Mouse (Mus musculus): Measurements from ENCODE around the gene Nid1.
"Not testable (repeated sequence)": the region's sequence is repeated elsewhere in the genome, so short reads cannot be mapped to it uniquely, and the experiment has no call there.

Gene Nid1

GRCm38 (mm10) chr13:13492151-13492550 is 54.8 kb downstream of the Nid1 start:
- no peak for DNase-seq (ENCODE audit: low spot score)

DNA sequence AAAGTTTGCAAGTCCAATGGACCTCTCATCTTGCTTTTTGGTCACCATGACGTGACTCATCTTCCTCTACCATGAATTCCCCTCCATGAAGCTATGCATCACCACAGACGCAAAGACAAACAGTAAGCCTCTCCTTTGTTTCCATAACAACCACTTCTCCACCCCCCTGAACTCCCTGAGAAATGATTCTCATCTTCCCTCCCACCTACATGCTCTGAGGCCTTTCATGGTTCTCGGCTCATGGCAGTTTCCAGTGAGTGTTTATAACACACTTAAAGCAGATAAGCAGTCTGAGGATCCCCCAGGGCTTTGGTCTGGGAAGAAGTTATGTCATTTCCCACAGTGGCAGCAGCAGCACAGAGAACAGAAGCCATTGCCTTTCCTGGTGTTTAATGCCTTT is 56.2 kb downstream of the Nid1 start:
- DNase-seq (ENCODE audit: low spot score), result no peak

DNA sequence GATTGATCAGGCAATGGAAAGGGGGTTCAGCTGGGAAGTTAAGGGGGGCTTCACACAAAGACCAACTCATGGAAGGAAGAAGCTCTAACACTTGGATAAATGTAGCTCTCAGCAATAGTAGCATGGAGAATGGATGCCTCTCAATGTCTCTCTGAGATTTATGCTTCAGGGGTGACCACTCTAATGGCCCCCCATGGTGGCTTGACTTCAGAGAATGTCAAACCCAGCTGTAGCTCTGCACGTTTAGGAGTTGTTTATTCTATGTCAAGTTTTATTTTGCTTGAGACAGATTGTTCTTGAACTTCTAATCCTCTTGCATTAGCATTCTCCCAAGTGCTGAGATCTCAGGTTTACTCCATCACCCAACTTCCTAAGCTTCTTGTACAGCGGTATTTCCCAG is 60.7 kb downstream of the Nid1 start:
- no peak for DNase-seq (ENCODE audit: low spot score)

DNA sequence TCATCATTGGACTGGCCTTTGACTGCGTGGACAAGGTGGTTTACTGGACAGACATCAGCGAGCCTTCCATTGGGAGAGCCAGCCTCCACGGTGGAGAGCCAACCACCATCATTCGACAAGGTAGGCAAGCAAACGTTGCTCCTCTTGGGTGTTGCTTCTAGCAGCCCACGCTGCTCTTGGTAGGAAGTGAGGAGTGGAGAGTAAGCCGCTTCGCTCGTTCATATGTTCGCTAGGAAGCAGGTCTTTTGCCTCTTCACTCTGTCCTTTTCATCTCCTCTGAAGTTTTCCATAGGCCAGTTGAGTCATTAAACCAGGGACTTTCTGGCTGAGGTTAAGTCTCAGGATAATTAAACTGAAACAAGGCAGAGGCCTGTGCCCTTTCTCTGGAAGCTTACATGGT is 65.1 kb downstream of the Nid1 start:
- no peak for DNase-seq (ENCODE audit: low spot score)

GRCm38 (mm10) chr13:13503695-13504386 is 66.5 kb downstream of the Nid1 start:
- DNase-seq (ENCODE audit: low spot score), result no peak

GRCm38 (mm10) chr13:13505063-13505462 is 67.7 kb downstream of the Nid1 start:
- DNase-seq (ENCODE audit: low spot score), result no peak

DNA sequence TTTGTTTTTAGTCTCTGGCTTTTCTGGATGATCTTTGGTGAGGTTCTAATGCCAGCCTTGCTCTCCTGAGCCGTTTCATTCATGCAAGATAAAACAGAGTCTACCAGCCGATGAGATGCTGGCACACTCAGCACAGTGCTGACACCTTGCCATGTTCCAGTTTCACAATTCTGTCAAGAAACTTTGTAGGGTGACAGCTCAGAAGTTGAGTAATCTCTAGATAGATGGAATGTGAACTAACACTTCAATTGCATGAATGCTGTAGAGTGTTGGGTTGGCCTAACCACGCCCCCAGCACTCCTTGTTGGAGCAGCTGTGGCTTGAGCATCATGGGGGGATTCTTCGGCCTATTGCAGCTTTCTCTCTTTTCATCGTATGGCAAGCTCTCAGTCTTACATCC is 69.2 kb downstream of the Nid1 start:
- DNase-seq (ENCODE audit: low spot score), result no peak

DNA sequence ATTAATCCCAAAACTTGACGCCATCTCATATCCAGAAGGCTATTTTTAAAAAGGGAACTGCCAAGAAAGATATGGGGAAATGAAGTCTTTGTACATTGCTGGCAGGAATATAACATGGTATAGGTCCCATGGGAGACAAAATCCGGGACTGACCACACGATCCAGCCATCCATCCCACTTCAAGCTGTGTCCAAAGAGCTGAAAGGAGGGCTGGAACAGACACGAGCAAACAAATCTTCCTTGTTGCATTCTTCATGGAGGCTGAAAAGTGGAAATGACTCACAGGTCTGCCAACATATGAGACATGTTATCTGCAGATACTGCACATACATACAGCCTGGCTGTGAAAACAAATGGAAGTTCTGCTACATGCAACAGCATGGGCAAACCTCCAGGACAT is 77.5 kb downstream of the Nid1 start:
- no peak for DNase-seq (ENCODE audit: low spot score)

GRCm38 (mm10) chr13:13516376-13517225 is 79.2 kb downstream of the Nid1 start:
- DNase-seq (ENCODE audit: low spot score), result peak; percentile 30

GRCm38 (mm10) chr13:13518114-13518513 is 80.8 kb downstream of the Nid1 start:
- DNase-seq (ENCODE audit: low spot score), result no peak

- DNase-seq (ENCODE audit: low spot score), result no peak
Measured at GRCm38 (mm10) chr13:13520436-13520835, 83.1 kb downstream of the Nid1 start.

- DNase-seq (ENCODE audit: low spot score), result no peak
Measured at GRCm38 (mm10) chr13:13523625-13524584, 86.6 kb downstream of the Nid1 start.

DNA sequence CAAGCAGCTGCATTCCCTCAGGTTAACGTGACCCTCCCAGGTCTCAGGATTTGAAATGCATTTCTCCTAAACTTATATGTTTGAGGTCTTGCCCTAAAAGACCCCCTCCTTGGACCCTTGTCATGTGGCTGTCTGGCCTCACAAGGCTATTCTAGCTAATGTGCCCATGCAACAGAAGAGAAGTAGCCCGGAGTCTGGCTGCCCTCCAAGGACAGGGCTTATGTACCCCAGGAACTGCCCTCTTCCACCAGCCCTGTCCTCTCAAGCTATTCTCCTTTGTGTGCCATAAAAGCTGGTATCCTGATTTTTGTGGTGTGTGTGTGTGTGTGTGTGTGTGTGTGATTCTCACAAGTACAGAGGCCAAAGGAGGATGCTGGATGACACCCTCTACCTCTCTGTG is 87.9 kb downstream of the Nid1 start:
- DNase-seq (ENCODE audit: low spot score), result no peak

DNA sequence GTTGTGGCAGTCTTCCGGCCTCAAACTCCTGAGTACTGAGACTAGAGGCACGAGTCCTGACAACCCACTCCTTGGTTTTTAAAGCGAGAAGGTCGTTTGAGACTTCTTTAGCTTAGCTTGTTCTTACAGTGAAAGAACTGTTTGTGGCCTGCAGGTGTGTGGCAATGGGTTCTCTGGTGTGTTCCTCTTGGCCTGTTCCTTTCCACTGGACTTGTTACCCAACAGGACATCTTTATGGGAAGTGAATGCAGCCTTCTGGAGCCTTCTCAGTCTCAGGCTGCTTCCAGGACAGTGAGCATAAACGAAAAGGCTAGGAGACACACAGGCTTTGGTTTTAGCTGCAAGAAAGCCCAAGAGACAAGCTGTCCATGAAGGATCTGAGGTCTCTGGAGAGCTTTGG is 88.5 kb downstream of the Nid1 start:
- no peak for DNase-seq (ENCODE audit: low spot score)

GRCm38 (mm10) chr13:13529115-13529542 is 91.8 kb downstream of the Nid1 start:
- DNase-seq (ENCODE audit: low spot score), result no peak

DNA sequence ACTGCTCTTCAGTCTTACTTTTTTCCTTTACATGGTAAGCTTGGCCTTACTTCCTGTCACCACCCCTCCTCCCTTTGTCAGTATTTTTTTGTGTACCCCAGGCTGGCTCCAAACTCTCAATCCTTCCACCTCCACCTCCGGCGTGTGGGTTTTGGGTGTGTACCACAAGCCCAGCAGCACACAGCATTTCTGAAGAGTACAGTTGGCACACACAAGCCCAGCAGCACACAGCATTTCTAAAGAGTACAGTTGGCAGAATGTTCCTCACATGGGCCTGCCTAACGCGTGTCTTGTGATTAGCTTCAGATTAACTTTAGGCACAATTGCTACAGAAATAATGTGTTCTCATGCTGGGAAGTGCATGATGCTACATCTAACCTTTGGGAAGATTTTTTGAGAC is 93.6 kb downstream of the Nid1 start:
- no peak for DNase-seq (ENCODE audit: low spot score)

GRCm38 (mm10) chr13:13531923-13532322 is 94.6 kb downstream of the Nid1 start:
- DNase-seq (ENCODE audit: low spot score), result no peak

DNA sequence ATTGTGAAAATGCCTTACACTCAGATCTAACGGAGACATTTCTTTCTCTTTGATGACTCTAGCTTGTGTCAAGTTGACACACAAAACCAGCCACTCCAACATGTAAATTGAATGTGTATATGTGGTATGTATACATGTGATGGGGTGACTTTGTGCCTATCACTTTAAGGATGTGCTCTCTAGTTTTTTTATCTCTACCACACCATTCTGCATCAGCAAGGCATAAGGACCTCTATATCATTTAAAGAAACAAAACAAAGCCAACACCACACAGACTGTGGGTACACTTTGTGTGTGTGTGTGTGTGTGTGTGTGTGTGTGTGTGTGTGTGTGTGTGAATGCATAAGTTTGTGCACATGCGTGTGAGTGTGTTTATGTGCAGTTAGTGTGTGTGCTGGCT is 99.2 kb downstream of the Nid1 start:
- no peak for DNase-seq (ENCODE audit: low spot score)

GRCm38 (mm10) chr13:13537272-13538015 is 100.1 kb downstream of the Nid1 start:
- no peak for DNase-seq (ENCODE audit: low spot score)

- no peak for DNase-seq (ENCODE audit: low spot score)
Measured at GRCm38 (mm10) chr13:13538585-13539300, 101.4 kb downstream of the Nid1 start.

- not testable (repeated sequence) for DNase-seq (ENCODE audit: low spot score)
Measured at GRCm38 (mm10) chr13:13543073-13543472, 105.7 kb downstream of the Nid1 start.
